Mouse (Mus musculus) midbrain, embryonic 16.5 days (tissue): Measurements from ENCODE around the gene Slc19a1. TPM values are rescaled to one million over a fixed set of nuclear protein-coding genes. Genes with fewer than 3 reads are reported as not detected.

Experiments
- ATAC-seq: fragments of 200-750 bp; cut with Nextera tagmentation; 2 replicates; pipeline ENCODE4 v1.8.0; 2017; ENCODE audit warnings: moderate TSS enrichment
- H3K27ac ChIP-seq: fragments of 300-500 bp; sonication (generic); 2 replicates; pipeline ENCODE4 v1.5.1; 2014; ENCODE audit warnings: mild to moderate bottlenecking, low read length, mixed read lengths
- H3K27me3 ChIP-seq: fragments of 300-500 bp; sonication (generic); 2 replicates; pipeline ENCODE4 v1.6.1; 2014; ENCODE audit warnings: low read depth, low read length, mixed read lengths; ENCODE audit not compliant: control insufficient read depth, insufficient read depth
- H3K36me3 ChIP-seq: fragments of 300-500 bp; sonication (generic); 2 replicates; pipeline ENCODE4 v1.6.1; 2014; ENCODE audit warnings: mild to moderate bottlenecking, low read length, moderate library complexity, mixed read lengths; ENCODE audit not compliant: control insufficient read depth, insufficient read depth
- H3K4me1 ChIP-seq: fragments of 300-500 bp; sonication (generic); 2 replicates; pipeline ENCODE4 v1.6.1; 2014; ENCODE audit warnings: mild to moderate bottlenecking, low read length, mixed read lengths; ENCODE audit not compliant: control insufficient read depth, insufficient read depth
- H3K4me2 ChIP-seq: fragments of 300-500 bp; sonication (generic); 2 replicates; pipeline ENCODE4 v1.6.1; 2014; ENCODE audit warnings: mild to moderate bottlenecking, low read length, mixed read lengths
- H3K4me3 ChIP-seq: fragments of 300-500 bp; sonication (generic); 2 replicates; pipeline ENCODE4 v1.5.1; 2014; ENCODE audit warnings: low read depth, mild to moderate bottlenecking, low read length, moderate library complexity, mixed read lengths
- H3K9ac ChIP-seq: fragments of 300-500 bp; sonication (generic); 2 replicates; pipeline ENCODE4 v1.6.1; 2014; ENCODE audit warnings: low read depth, low read length, mixed read lengths
- H3K9me3 ChIP-seq: fragments of 300-500 bp; sonication (generic); replicated peaks from 2 replicates; pipeline ENCODE4 v1.6.1; 2014; ENCODE audit warnings: mild to moderate bottlenecking, low read length, mixed read lengths; ENCODE audit not compliant: control insufficient read depth, poor library complexity, severe bottlenecking
- WGBS: fragments of 180-500 bp; shearing (Covaris S2); extraction: QIAGEN DNeasy Blood & Tissue Kit; methylation state at CpG from one replicate; pipeline ENCODE4 v1.1.7; 2014; 5-methylcytosine and 5-hydroxymethylcytosine counted together
- polyA plus RNA-seq: library from polyadenylated mRNA; unstranded; fragments of >200 nt; fragmentation: Nextera tagmentation; extraction: Ambion mirVana; gene quantifications from 2 replicates; pipeline ENCODE4 v1.2.1, GENCODE M21; 2015

Gene Slc19a1
- polyA plus RNA-seq, 1 experiment from 2014 or later, result 44.4 TPM

- 86% methylated on average over 4 of the region's 4 CpGs for WGBS
- Histone ChIP-seq H3K4me1 (peaks cover 9% of the 10 kb centered on the region; the same call in 1 of the 2 replicates), H3K9me3 (no peaks in the 10 kb centered on the region), H3K4me2 (no peak overlapping the region), H3K36me3 (no peaks in the 10 kb centered on the region), H3K27ac (no peak overlapping the region), H3K4me3 (no peak overlapping the region), H3K27me3 (no peaks in the 10 kb centered on the region), H3K9ac (no peak overlapping the region)
- no peak for ATAC-seq
Measured at GRCm38 (mm10) chr10:77011681-77012080, 20.4 kb upstream of the Slc19a1 start.

GRCm38 (mm10) chr10:77016080-77016479 is 16.0 kb upstream of the Slc19a1 start:
- H3K27me3 ChIP-seq, result no peaks in the 10 kb centered on the region
- ATAC-seq, result no peak
- no peaks in the 10 kb centered on the region for H3K9me3 ChIP-seq
- H3K4me3 ChIP-seq, result no peak overlapping the region
- no peak overlapping the region for H3K4me2 ChIP-seq
- no peak overlapping the region for H3K27ac ChIP-seq
- no peak overlapping the region for H3K9ac ChIP-seq
- no peaks in the 10 kb centered on the region for H3K36me3 ChIP-seq
- 88% methylated on average over 7 of the region's 7 CpGs for WGBS
- H3K4me1 ChIP-seq, result no peaks in the 10 kb centered on the region

- Histone ChIP-seq H3K9ac (no peak overlapping the region), H3K36me3 (no peaks in the 10 kb centered on the region), H3K4me3 (no peak overlapping the region), H3K27me3 (no peaks in the 10 kb centered on the region), H3K4me1 (no peaks in the 10 kb centered on the region), H3K27ac (no peak overlapping the region), H3K9me3 (no peaks in the 10 kb centered on the region), H3K4me2 (no peak overlapping the region)
- ATAC-seq, result no peak
- WGBS, result 30% methylated on average over 8 of the region's 8 CpGs
Measured at GRCm38 (mm10) chr10:77016499-77016898, 15.5 kb upstream of the Slc19a1 start.

GRCm38 (mm10) chr10:77017061-77017460 is 15.0 kb upstream of the Slc19a1 start:
- Histone ChIP-seq H3K4me2 (no peak overlapping the region), H3K27me3 (no peaks in the 10 kb centered on the region), H3K9ac (no peak overlapping the region), H3K4me3 (no peak overlapping the region), H3K9me3 (no peaks in the 10 kb centered on the region), H3K27ac (no peak overlapping the region), H3K4me1 (no peaks in the 10 kb centered on the region), H3K36me3 (no peaks in the 10 kb centered on the region)
- 80% methylated on average over 2 of the region's 2 CpGs for WGBS
- no peak for ATAC-seq

GRCm38 (mm10) chr10:77017662-77018061 is 14.4 kb upstream of the Slc19a1 start:
- no peak overlapping the region for H3K4me3 ChIP-seq
- WGBS, result 71% methylated on average over 9 of the region's 9 CpGs
- no peaks in the 10 kb centered on the region for H3K36me3 ChIP-seq
- H3K27me3 ChIP-seq, result no peaks in the 10 kb centered on the region
- H3K4me1 ChIP-seq, result no peaks in the 10 kb centered on the region
- no peak for ATAC-seq
- H3K4me2 ChIP-seq, result no peak overlapping the region
- H3K27ac ChIP-seq, result no peak overlapping the region
- no peak overlapping the region for H3K9ac ChIP-seq
- no peaks in the 10 kb centered on the region for H3K9me3 ChIP-seq

- Histone ChIP-seq H3K9me3 (no peaks in the 10 kb centered on the region), H3K4me1 (no peaks in the 10 kb centered on the region), H3K4me3 (no peak overlapping the region), H3K36me3 (no peaks in the 10 kb centered on the region), H3K27me3 (no peaks in the 10 kb centered on the region), H3K4me2 (0 out of 2 replicates have a peak overlapping the region, but pooled peaks have one; percentile 1), H3K27ac (no peak overlapping the region), H3K9ac (no peak overlapping the region)
- WGBS, result 34% methylated on average over 17 of the region's 17 CpGs
- ATAC-seq, result peak; percentile 75
Measured at GRCm38 (mm10) chr10:77021399-77022052, 10.5 kb upstream of the Slc19a1 start.

GRCm38 (mm10) chr10:77022301-77023130 is 9.5 kb upstream of the Slc19a1 start:
- no peak overlapping the region for H3K27ac ChIP-seq
- H3K4me1 ChIP-seq, result no peaks in the 10 kb centered on the region
- H3K4me2 ChIP-seq, result no peak overlapping the region
- ATAC-seq, result no peak
- no peaks in the 10 kb centered on the region for H3K27me3 ChIP-seq
- H3K9ac ChIP-seq, result no peak overlapping the region
- H3K9me3 ChIP-seq, result no peaks in the 10 kb centered on the region; the same call in 1 of the 2 replicates
- whole genome bisulfite sequencing, result 86% methylated on average over 13 of the region's 13 CpGs
- no peak overlapping the region for H3K4me3 ChIP-seq
- no peaks in the 10 kb centered on the region for H3K36me3 ChIP-seq

GRCm38 (mm10) chr10:77024231-77024630 is 7.8 kb upstream of the Slc19a1 start:
- H3K4me3 ChIP-seq, result no peak overlapping the region
- H3K4me2 ChIP-seq, result no peak overlapping the region
- no peak overlapping the region for H3K27ac ChIP-seq
- no peaks in the 10 kb centered on the region for H3K36me3 ChIP-seq
- ATAC-seq, result no peak
- H3K4me1 ChIP-seq, result no peaks in the 10 kb centered on the region
- H3K9me3 ChIP-seq, result no peaks in the 10 kb centered on the region; the same call in 1 of the 2 replicates
- H3K27me3 ChIP-seq, result no peaks in the 10 kb centered on the region
- no peak overlapping the region for H3K9ac ChIP-seq
- WGBS, result 83% methylated on average over 5 of the region's 5 CpGs

- no peak for ATAC-seq
- Histone ChIP-seq H3K4me2 (no peak overlapping the region), H3K36me3 (no peaks in the 10 kb centered on the region), H3K27ac (no peak overlapping the region), H3K4me1 (no peaks in the 10 kb centered on the region), H3K9ac (no peak overlapping the region), H3K9me3 (no peaks in the 10 kb centered on the region; the same call in 1 of the 2 replicates), H3K4me3 (no peak overlapping the region), H3K27me3 (no peaks in the 10 kb centered on the region)
- WGBS, result 76% methylated on average over 3 of the region's 3 CpGs
Measured at GRCm38 (mm10) chr10:77026944-77027343, 5.1 kb upstream of the Slc19a1 start.
